Mouse (Mus musculus) adrenal gland, adult 18-20 months (tissue): ENCODE results near the gene Krtap10-10. TPM values are rescaled to one million over a fixed set of nuclear protein-coding genes. Genes with fewer than 3 reads are reported as not detected.
"Not testable (repeated sequence)": the region's sequence is repeated elsewhere in the genome, so short reads cannot be mapped to it uniquely, and the experiment has no call there.

Experiments used
- DNase-seq, 2 experiments: peaks; one replicate each; pipeline ENCODE4 v3.0.0; 2021 to 2022; ENCODE audit warnings: low spot score in 2 of 2
- long read RNA-seq, 2 experiments: library from polyadenylated mRNA; stranded (forward); transcript quantifications; one replicate each; pipeline ENCODE4 v2.0.0; 2021
- total RNA-seq, 2 experiments: library from RNA; stranded (reverse); gene quantifications; 1 replicate in 1 of 2; 2 replicates in 1 of 2; pipeline ENCODE4 v1.2.3; 2021

Gene Krtap10-10
- not detected for total RNA-seq
- long read RNA-seq, experiment 1, result 0 reads
- long read RNA-seq, experiment 2, result 0 reads

DNA sequence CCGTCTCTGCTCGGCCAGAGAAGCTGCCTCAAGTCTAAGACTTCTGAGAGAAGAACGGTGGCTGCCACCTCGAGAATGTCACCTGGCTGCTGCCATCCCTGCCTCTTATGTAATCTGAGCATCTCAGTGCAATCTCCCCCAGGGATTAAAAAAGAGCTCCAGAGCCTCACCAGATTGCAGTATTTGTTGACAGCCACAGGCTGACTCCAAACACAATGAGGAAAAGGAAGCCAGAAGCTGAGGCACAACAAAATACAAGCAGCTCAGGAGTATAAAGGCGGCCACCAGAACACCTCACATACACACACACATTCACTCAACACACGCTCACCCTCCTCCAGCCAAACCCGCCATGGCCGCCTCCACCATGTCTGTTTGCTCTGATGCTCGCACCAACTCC, at the start of gene Krtap10-10:
Gene Krtap10-10 (plus strand): TSS at position 301 of the 400 bp plus-strand sequence.
- DNase-seq, result no peak

DNA sequence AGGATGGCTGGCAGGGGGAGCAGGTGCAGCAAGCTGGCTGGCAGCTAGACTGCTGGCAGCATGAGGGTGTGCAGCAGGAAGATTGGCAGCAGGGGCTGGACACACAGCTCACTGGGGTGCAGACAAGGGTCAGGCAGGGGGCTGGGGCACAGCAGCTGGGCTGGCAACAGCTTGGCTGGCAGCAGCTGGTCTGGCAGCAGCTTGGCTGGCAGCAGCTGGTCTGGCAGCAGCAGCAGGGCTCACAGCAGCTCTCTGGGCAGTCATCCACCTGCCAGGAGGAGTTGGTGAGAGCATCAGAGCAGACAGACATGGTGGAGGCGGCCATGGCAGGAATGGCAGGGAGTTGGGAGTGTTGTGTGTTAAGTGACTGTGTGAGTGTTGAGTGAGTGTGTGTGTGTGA, 47.9 kb upstream of the Krtap10-10 start, which contains the start of gene Gm7137:
Gene Gm7137 (minus strand): TSS at position 325 of the 400 bp plus-strand sequence.
- not testable (repeated sequence) for DNase-seq

DNA sequence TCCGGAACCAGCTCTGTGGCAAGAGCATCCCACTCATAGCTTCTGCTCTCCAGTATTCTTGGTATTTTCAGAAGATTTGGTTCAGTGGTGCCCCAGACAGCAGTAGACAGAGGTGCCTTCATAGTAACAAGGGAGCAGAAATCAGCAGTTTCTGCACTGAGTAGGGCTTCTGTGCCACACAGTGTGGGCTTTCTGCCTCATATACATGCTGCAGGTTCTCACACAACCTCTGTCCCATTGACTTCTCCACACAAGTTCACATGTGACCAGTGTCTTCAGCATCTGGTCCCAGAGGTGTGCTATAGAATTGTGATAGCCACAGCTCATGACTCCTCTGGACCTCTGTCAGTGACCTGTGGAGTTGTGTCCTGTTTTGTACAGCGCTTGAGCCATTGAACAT, 47.1 kb upstream of the Krtap10-10 start:
- no peak for DNase-seq

DNA sequence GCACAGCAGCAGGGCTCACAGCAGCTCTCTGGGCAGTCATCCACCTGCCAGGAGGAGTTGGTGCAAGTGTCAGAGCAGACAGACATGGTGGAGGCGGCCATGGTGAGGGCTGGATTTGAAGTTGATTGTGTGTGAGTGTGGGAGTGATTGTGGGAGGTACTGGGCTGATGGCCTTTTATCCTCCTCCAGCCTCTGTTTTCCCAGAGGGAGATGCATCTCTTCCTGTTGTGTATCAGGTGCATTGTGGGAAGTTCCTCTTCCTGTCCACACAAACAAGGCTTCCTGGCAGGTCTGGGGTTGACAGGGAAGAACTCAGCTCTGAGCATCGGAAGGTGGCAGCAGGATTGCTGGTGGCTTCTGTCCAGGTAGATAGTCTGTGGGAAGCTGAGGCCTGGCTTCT, 40.8 kb upstream of the Krtap10-10 start, which contains the start of gene Gm9639:
Gene Gm9639 (minus strand): TSS at position 101 of the 400 bp plus-strand sequence.
- DNase-seq, result no peak

DNA sequence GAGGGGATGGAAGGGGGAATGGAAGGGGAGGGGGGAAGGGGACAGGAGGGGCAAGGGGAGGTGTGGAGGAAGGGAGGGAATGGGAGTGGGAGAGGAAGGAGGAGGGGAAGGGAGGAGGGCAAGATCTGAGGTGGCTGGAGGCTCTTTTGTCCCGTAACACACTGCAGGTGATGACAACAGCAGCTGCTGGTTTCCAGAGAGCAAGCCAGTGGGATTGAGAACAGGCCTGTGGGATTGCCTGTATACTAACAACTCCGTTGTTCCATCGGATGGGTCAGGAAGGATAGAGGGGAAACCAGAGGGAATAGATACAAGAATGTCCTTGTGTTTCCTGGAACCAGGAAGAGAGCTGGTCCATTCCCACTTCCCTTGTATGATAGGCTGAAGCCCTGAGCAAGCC, 38.1 kb upstream of the Krtap10-10 start:
- no peak for DNase-seq

DNA sequence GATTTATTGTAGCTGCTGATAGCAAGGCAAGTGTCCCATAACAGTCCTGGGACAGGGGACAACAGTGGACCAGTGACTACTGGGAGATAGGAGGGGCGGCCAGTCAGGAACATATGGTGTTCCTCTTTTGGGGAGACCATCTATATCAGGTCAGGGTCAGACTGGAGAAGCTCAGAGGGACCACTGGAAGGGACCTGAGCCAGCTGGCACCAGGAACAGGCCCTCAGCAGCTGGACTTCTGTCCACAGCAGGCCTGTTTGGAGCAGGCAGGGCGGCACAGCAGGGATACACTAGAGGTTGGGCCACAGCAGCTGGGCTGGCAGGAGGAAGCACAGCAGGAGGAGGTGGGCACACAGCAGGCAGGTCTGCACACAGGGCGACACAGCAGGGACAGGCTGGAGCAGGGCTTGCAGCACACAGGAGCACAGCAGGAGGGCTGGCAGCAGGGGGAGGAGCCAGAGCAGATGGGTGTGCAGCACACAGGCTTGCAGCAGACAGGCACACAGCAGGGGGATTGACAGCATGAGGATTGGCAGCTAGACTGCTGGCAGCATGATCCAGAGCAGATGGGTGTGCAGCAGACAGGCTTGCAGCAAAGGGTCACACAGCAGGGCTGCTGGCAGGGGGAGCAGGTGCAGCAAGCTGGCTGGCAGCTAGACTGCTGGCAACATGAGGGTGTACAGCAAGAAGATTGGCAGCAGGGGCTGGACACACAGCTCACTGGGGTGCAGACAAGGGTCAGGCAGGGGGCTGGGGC, 37.4 kb upstream of the Krtap10-10 start:
- not testable (repeated sequence) for DNase-seq

DNA sequence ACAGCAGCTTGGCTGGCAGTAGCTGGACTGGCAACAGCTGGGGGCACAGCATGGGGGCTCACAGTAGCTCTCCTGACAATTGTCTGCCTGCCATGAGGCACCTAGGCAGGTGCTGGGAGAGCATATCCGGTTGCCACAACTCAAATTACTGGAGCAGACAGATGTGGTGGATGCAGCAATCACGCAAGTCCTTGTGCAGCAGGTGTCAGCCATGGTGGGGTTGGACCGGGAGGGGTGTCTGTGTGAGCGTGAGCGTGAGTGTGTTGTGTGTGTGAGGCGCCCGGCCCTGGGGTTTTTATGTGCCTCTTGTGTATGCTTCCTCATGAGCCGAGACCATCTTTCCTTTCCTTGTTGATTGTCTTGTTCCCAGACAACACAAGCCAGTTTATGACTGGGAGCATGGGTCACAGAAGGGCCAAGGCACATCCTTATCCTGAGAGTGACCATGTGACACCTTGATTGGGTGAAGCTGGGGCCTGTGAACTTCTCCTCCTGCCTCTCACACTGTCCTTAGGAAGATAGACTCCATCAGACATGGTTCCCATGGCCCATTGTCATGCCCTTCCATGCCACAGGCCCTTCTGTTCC, 36.7 kb upstream of the Krtap10-10 start, which contains the start of gene Gm19668:
Gene Gm19668 (minus strand): TSS at position 213 of the 588 bp plus-strand sequence.
- DNase-seq, result no peak

DNA sequence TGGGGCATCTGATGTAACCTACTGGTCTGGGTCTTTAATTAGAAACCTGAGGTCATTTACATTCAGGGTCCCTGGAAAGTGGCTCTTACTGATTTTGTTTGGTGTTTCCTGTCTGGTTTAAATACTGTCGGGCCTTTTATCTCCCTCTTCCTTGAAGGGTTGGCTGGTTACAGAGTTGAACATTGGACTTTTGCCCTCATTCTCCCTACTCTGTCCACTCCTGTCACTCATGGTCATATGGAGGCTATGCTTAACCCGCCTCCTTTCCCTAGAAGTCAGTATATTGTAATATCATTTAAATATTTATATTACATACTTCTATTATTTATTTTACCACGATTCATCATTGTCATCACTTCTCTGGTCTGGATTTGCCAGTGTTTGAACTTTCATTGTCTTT, 31.7 kb upstream of the Krtap10-10 start:
- no peak for DNase-seq

DNA sequence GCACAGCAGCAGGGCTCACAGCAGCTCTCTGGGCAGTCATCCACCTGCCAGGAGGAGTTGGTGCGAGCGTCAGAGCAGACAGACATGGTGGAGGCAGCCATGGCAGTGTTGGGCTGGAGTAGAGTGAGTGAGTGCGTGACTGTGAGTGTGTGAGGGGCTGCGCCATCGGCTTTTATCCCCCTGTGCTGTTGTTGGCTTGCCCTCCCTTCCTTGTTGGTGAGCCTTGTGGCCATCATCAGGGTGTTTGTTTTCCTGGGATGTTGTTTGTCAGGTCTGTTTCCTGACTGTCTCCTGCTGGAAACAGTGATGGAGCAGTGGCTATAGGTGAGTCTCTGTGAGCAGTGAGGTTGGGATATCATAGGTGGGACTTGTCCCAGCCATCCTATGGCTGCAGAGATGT, 24.0 kb upstream of the Krtap10-10 start, which contains the start of gene Gm9507:
Gene Gm9507 (minus strand): TSS at position 101 of the 400 bp plus-strand sequence.
- DNase-seq, result no peak

DNA sequence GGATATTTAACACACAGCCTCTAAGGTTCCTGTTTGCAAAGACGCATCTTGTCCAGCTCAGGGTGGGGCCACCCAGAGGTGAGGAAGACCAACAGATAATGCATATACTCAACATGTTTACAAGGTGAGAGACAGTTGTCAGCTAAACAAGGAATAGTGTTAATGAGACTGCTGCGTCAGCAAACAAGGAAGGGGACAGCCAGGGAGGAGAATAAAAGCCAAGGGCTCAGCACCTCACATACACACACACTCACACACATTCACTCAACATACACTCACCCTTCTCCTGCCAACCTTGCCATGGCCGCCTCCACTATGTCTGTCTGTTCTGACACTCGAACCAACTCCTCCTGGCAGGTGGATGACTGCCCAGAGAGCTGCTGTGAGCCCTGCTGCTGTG, 21.4 kb upstream of the Krtap10-10 start, which contains the start of gene Gm2696:
Gene Gm2696 (plus strand): TSS at position 301 of the 400 bp plus-strand sequence.
- DNase-seq, result no peak

DNA sequence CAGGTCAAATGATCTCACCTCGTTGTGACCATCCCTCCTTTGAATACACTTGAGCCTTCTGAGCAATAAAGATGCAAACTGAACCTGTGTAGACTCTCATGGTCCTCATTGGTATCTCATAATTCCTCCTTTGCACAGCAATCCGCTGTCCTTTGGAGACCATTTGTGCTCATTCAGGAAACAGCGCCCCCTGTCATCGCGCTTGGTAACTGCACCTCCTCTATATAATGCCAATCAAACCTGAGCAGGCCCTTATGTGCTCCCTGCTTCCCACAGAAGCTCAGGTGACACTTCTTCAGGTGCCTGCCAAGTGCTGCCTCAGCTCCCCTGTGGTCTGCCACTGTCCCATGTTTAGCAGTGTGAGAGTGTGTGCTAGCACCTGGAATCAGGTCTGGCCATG, 20.2 kb upstream of the Krtap10-10 start:
- no peak for DNase-seq

DNA sequence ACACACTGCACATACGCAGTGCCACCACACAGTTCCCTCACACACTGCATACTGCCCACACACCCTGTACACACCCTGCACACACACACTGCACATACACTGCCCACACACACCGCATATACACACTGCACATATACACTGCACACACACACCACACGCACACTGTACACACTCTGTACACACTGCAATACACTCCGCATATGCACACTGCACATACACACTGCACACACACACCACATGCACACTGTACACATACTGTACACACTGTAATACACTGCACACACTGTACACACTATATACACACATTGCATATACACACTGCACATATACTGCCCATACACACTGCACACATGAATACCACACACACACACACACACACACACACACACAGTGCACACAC, 17.2 kb upstream of the Krtap10-10 start:
- DNase-seq, result no peak

DNA sequence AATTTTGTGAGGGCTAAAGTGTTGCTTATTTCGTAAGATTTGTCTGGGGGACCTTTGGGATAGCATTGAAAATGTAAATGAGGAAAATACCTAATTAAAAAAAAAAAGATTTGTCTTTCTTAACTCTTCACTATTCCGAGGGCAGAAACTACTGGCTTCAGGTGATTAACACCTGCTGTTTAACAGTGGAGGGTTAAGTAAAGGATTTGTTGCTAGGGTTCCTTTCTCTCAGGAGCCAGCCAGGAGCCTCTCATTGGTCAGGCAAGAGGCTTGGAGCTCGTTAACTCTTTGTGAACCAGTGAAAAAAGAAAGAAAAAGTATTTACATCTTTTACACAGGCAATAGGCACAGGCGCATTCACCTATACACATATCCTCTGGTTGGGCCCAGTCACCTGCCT, 16.5 kb upstream of the Krtap10-10 start:
- no peak for DNase-seq

DNA sequence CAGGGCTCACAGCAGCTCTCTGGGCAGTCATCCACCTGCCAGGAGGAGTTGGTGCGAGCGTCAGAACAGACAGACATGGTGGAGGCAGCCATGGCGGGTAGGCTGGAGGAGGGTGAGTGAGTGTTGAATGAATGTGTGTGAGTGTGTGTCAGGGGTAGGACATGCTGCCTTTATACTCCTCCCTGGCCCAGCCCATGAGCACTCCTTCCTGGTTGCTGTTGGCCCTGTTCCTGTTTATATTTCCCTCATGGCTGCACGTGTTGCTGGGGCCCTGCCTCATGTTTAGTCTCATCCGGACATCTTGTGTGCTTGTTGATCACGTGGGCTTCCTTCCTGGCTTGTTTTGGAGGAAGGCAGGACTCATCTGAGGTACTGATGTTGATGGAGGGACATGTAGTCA, 8.8 kb upstream of the Krtap10-10 start, which contains the start of gene Krtap10-4:
Gene Krtap10-4 (minus strand): TSS at position 145 of the 400 bp plus-strand sequence.
- no peak for DNase-seq

DNA sequence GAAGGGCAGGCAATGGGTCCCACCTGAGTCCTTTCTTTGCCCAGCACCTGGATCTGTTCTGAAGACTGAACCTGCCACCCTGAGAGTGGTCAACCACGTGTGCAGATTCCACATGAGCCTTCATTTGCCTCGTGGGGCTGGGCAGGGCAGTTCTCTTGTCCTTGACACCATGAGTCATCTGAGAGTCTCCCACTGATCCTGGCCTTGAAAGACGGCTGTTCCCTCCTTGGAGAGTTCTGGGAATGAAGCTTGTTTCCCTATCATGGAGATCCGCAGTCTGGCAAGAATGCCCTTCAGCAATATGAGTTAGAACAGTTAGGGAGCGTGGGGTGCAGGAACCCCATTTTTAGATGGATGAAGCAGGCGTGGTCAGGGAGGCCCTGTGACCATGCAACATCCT, 3.3 kb downstream of the Krtap10-10 start:
- DNase-seq, result no peak

DNA sequence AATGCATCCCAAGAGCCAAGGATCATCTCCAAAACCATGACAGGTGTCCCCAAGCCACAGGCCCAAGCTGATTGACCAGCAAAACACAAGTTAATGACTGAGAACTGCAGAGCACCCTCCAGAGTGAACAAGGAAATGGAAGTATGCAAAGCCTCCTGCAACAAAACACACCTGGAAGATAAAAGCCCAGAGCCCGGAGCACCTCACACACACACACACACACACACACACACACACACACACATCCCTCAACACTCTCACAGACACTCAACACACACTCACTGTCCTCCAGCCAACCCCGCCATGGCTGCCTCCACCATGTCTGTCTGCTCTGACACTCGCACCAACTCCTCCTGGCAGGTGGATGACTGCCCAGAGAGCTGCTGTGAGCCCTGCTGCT, 10.8 kb downstream of the Krtap10-10 start, which contains the start of gene Gm36176:
Gene Gm36176 (plus strand): TSS at position 301 of the 400 bp plus-strand sequence.
- DNase-seq, result no peak

DNA sequence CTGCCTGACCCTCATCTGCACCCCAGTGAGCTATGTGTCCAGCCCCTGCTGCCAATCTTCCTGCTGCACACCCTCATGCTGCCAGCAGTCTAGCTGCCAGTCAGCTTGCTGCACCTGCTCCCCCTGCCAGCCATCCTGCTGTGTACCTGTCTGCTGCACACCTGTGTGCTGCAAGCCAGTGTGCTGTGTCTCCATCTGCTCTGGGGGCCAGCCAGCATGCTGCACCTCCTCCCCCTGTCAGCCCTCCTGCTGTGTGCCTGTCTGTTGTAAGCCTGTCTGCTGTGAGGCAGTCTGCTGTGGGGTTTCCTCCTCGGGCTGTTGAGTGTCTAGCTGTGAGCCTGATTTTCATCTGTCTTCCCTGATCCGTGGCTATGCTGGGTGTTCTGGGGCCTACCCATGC, 11.2 kb downstream of the Krtap10-10 start:
- no peak for DNase-seq

DNA sequence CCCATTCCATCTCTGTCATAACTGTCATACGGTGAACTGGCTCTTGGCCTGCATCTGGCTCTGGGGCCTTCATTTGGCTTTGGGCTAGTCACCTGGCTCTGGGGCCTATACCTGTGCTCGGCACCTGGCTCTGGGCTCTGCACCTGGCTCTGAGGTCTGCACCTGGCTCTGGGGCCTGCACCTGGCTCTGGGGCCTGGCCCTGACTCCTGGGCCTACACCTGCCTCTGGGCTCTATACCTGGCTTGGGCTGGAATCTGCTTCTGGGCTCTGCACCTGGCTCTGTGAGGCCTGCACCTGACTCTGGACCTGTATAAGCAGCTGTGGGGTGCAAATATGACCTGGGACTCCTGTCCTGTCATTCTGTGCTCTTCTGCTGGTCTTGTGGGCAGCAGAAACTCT, 11.8 kb downstream of the Krtap10-10 start:
- no peak for DNase-seq

DNA sequence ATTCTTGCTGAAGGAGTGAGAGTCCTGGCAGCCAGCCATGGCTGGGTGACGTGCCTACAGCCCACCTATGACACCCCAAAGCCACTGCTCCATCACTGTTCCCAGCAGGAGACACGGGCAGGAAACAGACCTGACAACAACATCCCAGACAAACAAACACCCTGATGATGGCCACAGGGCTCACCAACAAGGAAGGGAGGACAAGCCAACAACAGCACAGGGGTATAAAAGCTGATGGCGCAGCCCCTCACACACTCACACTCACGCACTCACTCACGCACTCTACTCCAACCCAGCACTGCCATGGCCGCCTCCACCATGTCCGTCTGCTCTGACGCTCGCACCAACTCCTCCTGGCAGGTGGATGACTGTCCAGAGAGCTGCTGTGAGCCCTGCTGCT, 16.8 kb downstream of the Krtap10-10 start, which contains the start of gene Gm10318:
Gene Gm10318 (plus strand): TSS at position 301 of the 400 bp plus-strand sequence.
- DNase-seq, result no peak

DNA sequence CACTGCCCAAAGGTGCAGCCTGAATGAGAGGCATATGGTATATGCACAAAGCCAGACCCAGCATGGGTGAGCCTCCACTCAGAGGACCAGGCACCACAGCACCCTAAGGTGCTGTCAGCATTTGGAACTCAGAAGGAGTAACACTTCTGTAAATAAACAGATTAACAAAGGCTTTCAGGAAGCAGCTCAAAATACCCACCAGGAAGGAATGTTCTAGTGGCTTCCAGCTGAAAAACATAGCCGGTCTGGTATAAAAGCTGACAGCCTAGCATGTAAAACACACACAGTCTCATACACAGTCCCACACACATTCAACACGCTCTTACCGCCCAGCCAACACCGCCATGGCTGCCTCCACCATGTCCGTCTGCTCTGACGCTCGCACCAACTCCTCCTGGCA, 25.9 kb downstream of the Krtap10-10 start, which contains the start of gene Gm3285:
Gene Gm3285 (plus strand): TSS at position 301 of the 400 bp plus-strand sequence.
- DNase-seq, result no peak

DNA sequence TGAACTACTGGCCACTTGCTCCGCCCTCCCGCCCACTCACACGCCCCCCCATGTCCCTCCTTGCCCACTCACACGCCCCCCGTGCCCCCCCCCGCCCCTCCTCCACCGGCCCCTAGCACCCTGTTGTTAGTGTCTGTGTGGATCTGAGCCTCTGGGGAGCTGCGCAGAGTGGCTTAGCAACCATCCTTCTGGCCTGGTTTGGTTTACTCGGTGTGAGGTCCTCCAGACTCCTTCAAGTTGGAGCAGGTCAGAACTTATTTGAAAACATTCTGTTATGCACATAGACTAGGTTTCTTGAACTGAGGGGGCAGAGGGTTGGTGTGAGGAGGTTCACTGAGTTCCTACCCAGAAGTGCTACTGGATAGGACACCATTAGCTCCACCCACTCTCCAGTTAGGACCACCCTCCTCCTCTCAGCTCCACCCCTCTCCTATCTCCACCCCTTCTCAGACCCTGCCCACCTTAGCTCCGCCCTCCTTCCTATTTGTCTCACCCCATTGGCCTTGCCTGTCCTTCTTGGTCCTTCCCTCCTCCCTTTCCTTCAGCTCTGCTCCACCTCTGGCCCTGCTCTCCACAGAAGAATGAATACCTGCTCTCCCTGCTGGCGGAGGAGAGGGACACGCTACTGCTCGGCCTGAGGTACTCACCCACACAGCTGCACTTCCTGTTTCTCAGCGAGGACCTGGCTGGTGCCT, 28.5 kb downstream of the Krtap10-10 start:
- DNase-seq, result peak in 1 of 2 experiments; percentile 16
